Mouse (Mus musculus): ENCODE measurements at regions not wholly inside any gene's neighbourhood (a gene's known extent, or its start where the extent isn't known, plus 50 kb on each side); places are given as distances from the start of the nearest gene placed in this dataset.

DNA sequence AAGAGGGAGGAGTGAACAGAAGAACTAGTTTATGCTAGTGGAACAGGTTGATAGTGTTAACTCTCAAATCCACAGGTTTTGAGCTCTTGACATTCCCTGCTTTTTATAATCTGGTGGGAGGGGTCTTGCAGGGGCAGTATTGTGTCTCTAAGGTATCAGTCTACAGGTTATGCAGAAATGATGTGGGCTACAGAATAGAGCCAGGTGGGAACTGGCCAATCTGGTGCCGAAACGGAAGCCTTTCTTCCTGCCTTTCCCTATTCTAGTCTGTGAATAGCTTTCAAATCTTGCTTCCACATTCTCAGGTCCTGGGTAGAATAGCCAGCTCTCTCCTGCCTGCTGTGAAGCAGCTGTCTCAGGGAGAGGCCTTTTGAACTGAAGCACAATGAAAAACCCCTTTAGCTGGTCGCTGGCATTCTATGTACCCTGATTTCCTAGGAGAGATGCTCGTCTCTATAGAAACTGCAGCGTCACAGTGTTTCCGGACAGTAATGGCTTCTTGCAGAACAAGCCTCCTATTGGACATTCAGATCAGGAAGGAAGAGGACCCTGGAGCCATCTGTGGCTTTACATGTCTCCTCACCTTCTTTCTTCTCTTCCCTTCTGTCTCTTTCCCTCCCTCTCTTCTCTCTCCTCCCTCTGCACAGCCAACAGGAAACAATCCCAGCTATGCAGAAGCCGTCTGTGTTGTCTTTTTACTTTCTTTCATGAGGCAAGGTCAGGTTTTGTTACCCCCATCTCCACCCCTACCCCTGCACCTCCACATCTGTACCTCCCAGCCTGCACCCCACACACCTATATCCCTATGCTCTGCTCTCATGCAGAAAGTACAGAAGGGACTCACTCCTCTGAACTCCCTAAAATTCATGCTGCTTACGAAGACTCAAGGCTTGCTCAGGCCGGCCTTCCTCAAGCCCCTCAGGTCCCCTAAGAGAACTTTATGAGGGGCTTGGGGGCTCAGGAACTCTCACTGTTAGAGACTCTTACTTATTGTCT is 93.1 kb upstream of the Map1b start:
- peak overlapping the region; percentile 33; the same call in 1 of the 2 replicates for H3K9ac ChIP-seq (replicated peaks; ENCODE audit: low read length)
- DNase-seq (ENCODE audit: low spot score): peak; percentile 68
- 17% methylated on average over 9 of the region's 9 CpGs for WGBS

DNA sequence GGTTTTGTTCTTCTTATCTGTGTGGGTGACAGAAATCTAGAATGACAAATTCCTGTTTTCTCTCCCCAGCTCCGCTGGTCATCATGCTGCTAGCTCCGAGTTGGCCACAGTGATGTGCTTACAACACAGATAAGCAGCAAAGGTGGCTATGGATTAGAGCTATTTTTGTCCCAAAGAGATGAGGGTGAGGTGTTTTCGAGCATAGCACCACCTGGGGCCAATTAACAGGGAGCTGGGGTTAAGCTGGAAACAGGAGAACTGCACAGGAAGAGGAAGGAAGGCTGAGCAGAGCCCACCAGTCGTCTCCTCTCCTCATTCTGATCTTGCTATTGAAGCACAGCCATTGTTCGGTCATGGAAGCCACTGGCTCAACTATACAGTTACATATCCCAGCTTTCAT is 92.3 kb upstream of the Map1b start:
- 38% methylated on average over 5 of the region's 5 CpGs for WGBS
- H3K4me2 ChIP-seq (ENCODE audit: low read depth, low read length): no peak overlapping the region

More for the DNA sequence above, 93.1 kb upstream of the Map1b start:
- H3K27me3 ChIP-seq (ENCODE audit: insufficient read depth, low read length): no peaks in the 10 kb centered on the region
- peak overlapping the region; percentile 69 for H3K27ac ChIP-seq
- no peak for TF ChIP-seq CTCF (IDR thresholded peaks at IDR 0.05; ENCODE audit: low read depth)
- H3K36me3 ChIP-seq (ENCODE audit: insufficient read depth, low read length): no peaks in the 10 kb centered on the region
- ATAC-seq: peak; percentile 67
- H3K4me3 ChIP-seq (ENCODE audit: low read length): no peak overlapping the region
- peaks cover 10% of the 10 kb centered on the region for H3K4me1 ChIP-seq (ENCODE audit: insufficient read depth, low read length)
- no peaks in the 10 kb centered on the region for H3K9me3 ChIP-seq (ENCODE audit: low read length)
- H3K4me2 ChIP-seq (ENCODE audit: low read depth, low read length): no peak overlapping the region

DNA sequence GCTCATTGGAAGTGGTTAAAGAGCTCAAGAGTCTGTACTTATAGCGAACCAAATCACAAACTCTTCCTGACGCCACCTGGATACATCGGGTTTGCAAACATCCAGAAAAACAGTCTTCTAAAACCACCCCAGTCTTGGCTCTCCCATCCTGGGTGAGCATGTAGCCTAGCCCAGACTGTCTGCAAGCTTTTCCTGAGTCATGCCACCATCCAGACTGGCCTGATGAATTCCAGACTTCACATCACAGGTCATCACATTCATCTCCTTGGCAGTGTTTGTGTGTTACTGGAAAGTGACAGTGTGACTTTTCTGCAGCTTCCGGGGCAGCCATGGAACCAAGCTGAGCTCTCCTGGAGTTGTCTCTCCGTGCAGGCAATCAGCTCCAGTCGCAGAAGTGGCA is 90.9 kb upstream of the Map1b start:
- Histone ChIP-seq H3K9ac (replicated peaks; ENCODE audit: low read length) (no peak overlapping the region), H3K4me3 (ENCODE audit: low read length) (no peak overlapping the region), H3K27me3 (ENCODE audit: insufficient read depth, low read length) (no peaks in the 10 kb centered on the region), H3K36me3 (ENCODE audit: insufficient read depth, low read length) (no peaks in the 10 kb centered on the region), H3K9me3 (ENCODE audit: low read length) (no peaks in the 10 kb centered on the region), H3K4me2 (ENCODE audit: low read depth, low read length) (no peak overlapping the region), H3K27ac (no peak overlapping the region), H3K4me1 (ENCODE audit: insufficient read depth, low read length) (peaks cover 10% of the 10 kb centered on the region)
- ATAC-seq (no peak), DNase-seq (ENCODE audit: low spot score) (no peak)
- WGBS: 82% methylated on average over 6 of the region's 6 CpGs
- no peak for TF ChIP-seq CTCF (IDR thresholded peaks at IDR 0.05; ENCODE audit: low read depth)

More for the DNA sequence above, 92.3 kb upstream of the Map1b start:
- no peak overlapping the region for H3K4me3 ChIP-seq (ENCODE audit: low read length)
- H3K4me1 ChIP-seq (ENCODE audit: insufficient read depth, low read length): peaks cover 10% of the 10 kb centered on the region
- H3K27ac ChIP-seq: no peak overlapping the region
- H3K9me3 ChIP-seq (ENCODE audit: low read length): no peaks in the 10 kb centered on the region
- DNase-seq (ENCODE audit: low spot score) (no peak), ATAC-seq (no peak)
- H3K36me3 ChIP-seq (ENCODE audit: insufficient read depth, low read length): no peaks in the 10 kb centered on the region
- H3K27me3 ChIP-seq (ENCODE audit: insufficient read depth, low read length): no peaks in the 10 kb centered on the region
- no peak for TF ChIP-seq CTCF (IDR thresholded peaks at IDR 0.05; ENCODE audit: low read depth)
- no peak overlapping the region for H3K9ac ChIP-seq (replicated peaks; ENCODE audit: low read length)

DNA sequence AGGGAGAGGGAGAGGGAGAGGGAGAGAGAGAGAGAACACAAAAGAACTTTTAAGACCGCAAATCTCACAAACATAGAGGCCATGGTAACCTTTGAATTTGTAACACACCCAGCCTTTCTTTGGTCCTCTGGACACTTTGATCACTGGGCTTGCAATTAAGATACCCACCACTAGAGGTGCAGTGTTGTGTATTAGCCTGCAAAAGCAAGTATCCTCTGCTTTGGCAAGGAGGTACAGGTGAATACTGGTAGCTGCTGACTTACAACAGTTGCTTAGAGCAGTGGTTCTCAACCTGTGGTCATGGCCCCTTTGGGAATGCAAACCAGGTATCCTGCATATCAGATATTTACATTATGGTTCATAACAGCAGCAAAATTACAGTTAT is 90.3 kb upstream of the Map1b start:
- H3K4me1 ChIP-seq (ENCODE audit: insufficient read depth, low read length): peaks cover 10% of the 10 kb centered on the region
- no peak for ATAC-seq

DNA sequence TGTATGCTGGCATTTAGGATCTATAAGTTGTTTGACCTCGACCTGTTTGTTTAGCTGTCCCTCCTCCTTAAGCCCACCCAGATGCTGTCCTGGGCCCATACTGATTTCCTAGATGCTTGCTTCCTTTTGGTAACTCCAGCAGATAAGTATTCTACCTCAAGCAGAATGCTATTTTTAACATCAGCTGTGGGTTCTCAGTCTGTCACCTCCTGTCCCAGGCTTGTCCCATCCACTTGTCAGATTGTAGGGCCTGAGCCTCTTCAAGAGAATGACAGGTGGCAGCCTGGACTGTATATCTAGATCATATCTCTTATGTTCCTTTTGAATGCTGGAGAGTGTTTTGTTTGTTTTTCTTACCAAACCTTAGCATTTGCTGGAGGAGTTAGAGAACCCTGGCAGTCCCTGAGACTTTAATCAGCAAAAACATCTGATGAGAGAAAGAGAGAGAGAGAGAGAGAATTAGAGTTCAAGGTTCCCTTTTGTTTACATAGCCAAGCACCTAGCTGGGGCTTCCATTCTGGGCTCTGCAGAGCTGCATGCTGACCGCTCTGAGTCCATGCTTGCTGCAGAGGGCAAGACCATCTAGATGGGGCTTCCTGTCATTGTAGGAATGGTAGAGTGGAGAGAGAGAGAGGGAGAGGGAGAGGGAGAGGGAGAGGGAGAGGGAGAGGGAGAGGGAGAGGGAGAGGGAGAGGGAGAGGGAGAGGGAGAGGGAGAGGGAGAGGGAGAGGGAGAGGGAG is 89.7 kb upstream of the Map1b start:
- peaks cover 10% of the 10 kb centered on the region for H3K4me1 ChIP-seq (ENCODE audit: insufficient read depth, low read length)
- WGBS: 87% methylated on average over 2 of the region's 2 CpGs

More for the DNA sequence above, 90.3 kb upstream of the Map1b start:
- no peaks in the 10 kb centered on the region for H3K9me3 ChIP-seq (ENCODE audit: low read length)
- peak; percentile 45 for TF ChIP-seq CTCF (IDR thresholded peaks at IDR 0.05; ENCODE audit: low read depth)
- no peaks in the 10 kb centered on the region for H3K36me3 ChIP-seq (ENCODE audit: insufficient read depth, low read length)
- no peak for DNase-seq (ENCODE audit: low spot score)
- H3K4me3 ChIP-seq (ENCODE audit: low read length): no peak overlapping the region
- no peaks in the 10 kb centered on the region for H3K27me3 ChIP-seq (ENCODE audit: insufficient read depth, low read length)
- no peak overlapping the region for H3K4me2 ChIP-seq (ENCODE audit: low read depth, low read length)
- H3K9ac ChIP-seq (replicated peaks; ENCODE audit: low read length): no peak overlapping the region
- WGBS: 62% methylated on average over 1 of the region's 1 CpGs
- H3K27ac ChIP-seq: no peak overlapping the region

DNA sequence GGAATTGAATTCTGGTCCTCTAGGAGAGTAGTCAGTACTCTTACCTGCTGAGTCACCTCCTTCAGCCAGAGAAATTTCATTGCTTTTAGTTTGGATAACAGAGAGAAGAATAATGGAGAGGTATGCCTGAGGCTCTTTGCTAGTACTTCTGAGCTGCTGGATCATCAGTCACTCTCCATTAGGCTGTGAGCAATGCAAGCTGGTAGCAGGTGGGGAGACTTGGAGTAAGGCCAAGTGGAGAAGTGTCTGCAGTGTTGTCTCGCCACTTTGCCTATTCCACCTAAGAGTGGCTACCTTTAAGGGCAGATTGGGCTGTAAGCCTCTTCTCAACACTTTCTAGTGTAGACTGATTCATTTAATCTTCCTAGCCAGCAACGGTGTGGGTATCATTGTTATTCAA is 81.6 kb upstream of the Map1b start:
- Histone ChIP-seq H3K36me3 (ENCODE audit: insufficient read depth, low read length) (no peaks in the 10 kb centered on the region), H3K9ac (replicated peaks; ENCODE audit: low read length) (no peak overlapping the region), H3K27ac (no peak overlapping the region), H3K27me3 (ENCODE audit: insufficient read depth, low read length) (no peaks in the 10 kb centered on the region), H3K9me3 (ENCODE audit: low read length) (no peaks in the 10 kb centered on the region), H3K4me2 (ENCODE audit: low read depth, low read length) (no peak overlapping the region), H3K4me1 (ENCODE audit: insufficient read depth, low read length) (peaks cover 8% of the 10 kb centered on the region; the same call in 1 of the 2 replicates), H3K4me3 (ENCODE audit: low read length) (no peak overlapping the region)
- TF ChIP-seq CTCF (IDR thresholded peaks at IDR 0.05; ENCODE audit: low read depth): no peak
- DNase-seq (ENCODE audit: low spot score) (peak; percentile 73), ATAC-seq (no peak)
- 75% methylated on average over 2 of the region's 2 CpGs for WGBS

More for the DNA sequence above, 89.7 kb upstream of the Map1b start:
- ATAC-seq (no peak), DNase-seq (ENCODE audit: low spot score) (no peak)
- Histone ChIP-seq H3K4me3 (ENCODE audit: low read length) (no peak overlapping the region), H3K4me2 (ENCODE audit: low read depth, low read length) (no peak overlapping the region), H3K27me3 (ENCODE audit: insufficient read depth, low read length) (no peaks in the 10 kb centered on the region), H3K27ac (no peak overlapping the region), H3K36me3 (ENCODE audit: insufficient read depth, low read length) (no peaks in the 10 kb centered on the region), H3K9me3 (ENCODE audit: low read length) (no peaks in the 10 kb centered on the region), H3K9ac (replicated peaks; ENCODE audit: low read length) (no peak overlapping the region)
- TF ChIP-seq CTCF (IDR thresholded peaks at IDR 0.05; ENCODE audit: low read depth): no peak

Data from hindbrain, postnatal 0 days (tissue).